Mouse (Mus musculus): ENCODE results near the gene Gm11733. TPM values are rescaled to one million over a fixed set of nuclear protein-coding genes. Genes with fewer than 3 reads are reported as not detected.

Gene Gm11733
- total and polyA plus RNA-seq, 3 experiments: 0.06 TPM; not detected in 2

- Histone ChIP-seq H3K4me1 (ENCODE audit: control insufficient read depth in 1 of 2, insufficient read depth in 2 of 2, low read length in 2 of 2) (no peaks in the 10 kb centered on the region), H3K9me3 (replicated peaks; ENCODE audit: insufficient read depth, low read length) (no peaks in the 10 kb centered on the region), H3K9ac (ENCODE audit: control insufficient read depth, low read depth, low read length, poor library complexity, severe bottlenecking) (no peak overlapping the region), H3K79me2 (ENCODE audit: control insufficient read depth, insufficient read depth, low read length, poor library complexity) (no peaks in the 10 kb centered on the region), H3K36me3 (ENCODE audit: control insufficient read depth in 1 of 2, insufficient read depth in 2 of 2, low read length in 2 of 2) (no peaks in the 10 kb centered on the region), H3K27me3 (ENCODE audit: control insufficient read depth in 1 of 2, insufficient read depth in 2 of 2, low read length in 2 of 2) (no peaks in the 10 kb centered on the region), H3K4me3 (ENCODE audit: control insufficient read depth in 1 of 2, insufficient read depth in 1 of 2, low read depth in 2 of 2, low read length in 2 of 2) (no peak overlapping the region), H3K27ac (ENCODE audit: control insufficient read depth, low read depth, low read length) (no peak overlapping the region)
- no peak for DNase-seq (ENCODE audit: low read depth, low spot score)
- no peak for TF ChIP-seq NRF1 (IDR thresholded peaks at IDR 0.05; ENCODE audit: insufficient read depth, low read depth, low read length, poor library complexity, severe bottlenecking)
- TF ChIP-seq POLR2AphosphoS5 (IDR thresholded peaks at IDR 0.05; ENCODE audit: borderline replicate concordance, low read depth, low read length): no peak
- TF ChIP-seq CTCF (IDR thresholded peaks at IDR 0.05 in 2 of 3, conservative IDR thresholded peaks at IDR 0.05 in 1 of 3; ENCODE audit: control insufficient read depth in 1 of 3, insufficient read depth in 1 of 3, low read depth in 2 of 3, low read length in 3 of 3, poor library complexity in 1 of 3, severe bottlenecking in 1 of 3): no peak
- TF ChIP-seq MYC (IDR thresholded peaks at IDR 0.05; ENCODE audit: low read depth, low read length): no peak
- TF ChIP-seq KAT2A (conservative IDR thresholded peaks at IDR 0.05; ENCODE audit: low read depth, low read length): no peak
- no peak for TF ChIP-seq RCOR1 (IDR thresholded peaks at IDR 0.05; ENCODE audit: low read depth, low read length)
- TF ChIP-seq ZKSCAN1 (IDR thresholded peaks at IDR 0.05; ENCODE audit: low read depth, low read length): no peak
- TF ChIP-seq GABPA (IDR thresholded peaks at IDR 0.05; ENCODE audit: low read depth, low read length): no peak
- no peak for TF ChIP-seq HCFC1 (IDR thresholded peaks at IDR 0.05; ENCODE audit: low read depth, low read length)
- TF ChIP-seq MXI1 (IDR thresholded peaks at IDR 0.05; ENCODE audit: low read depth, low read length): no peak
- no peak for TF ChIP-seq EP300 (IDR thresholded peaks at IDR 0.05; ENCODE audit: low read depth in 1 of 2, low read length in 2 of 2)
- no peak for TF ChIP-seq ZC3H11A (IDR thresholded peaks at IDR 0.05; ENCODE audit: low read depth, low read length)
- no peak for TF ChIP-seq ZMIZ1 (IDR thresholded peaks at IDR 0.05; ENCODE audit: low read depth, low read length)
- no peak for TF ChIP-seq BHLHE40 (IDR thresholded peaks at IDR 0.05; ENCODE audit: borderline replicate concordance, low read depth, low read length)
- TF ChIP-seq NELFE (IDR thresholded peaks at IDR 0.05; ENCODE audit: low read depth, low read length): no peak
- no peak for TF ChIP-seq UBTF (IDR thresholded peaks at IDR 0.05; ENCODE audit: borderline replicate concordance, insufficient read depth, low read depth, low read length)
- no peak for TF ChIP-seq ELF1 (IDR thresholded peaks at IDR 0.05; ENCODE audit: low read depth, low read length)
Measured at GRCm38 (mm10) chr11:117508972-117509371, 24.8 kb downstream of the Gm11733 start.

GRCm38 (mm10) chr11:117515718-117516421 is 31.7 kb downstream of the Gm11733 start:
- TF ChIP-seq EP300 (IDR thresholded peaks at IDR 0.05; ENCODE audit: low read depth in 1 of 2, low read length in 2 of 2) (no peak), CTCF (IDR thresholded peaks at IDR 0.05 in 2 of 3, conservative IDR thresholded peaks at IDR 0.05 in 1 of 3; ENCODE audit: control insufficient read depth in 1 of 3, insufficient read depth in 1 of 3, low read depth in 2 of 3, low read length in 3 of 3, poor library complexity in 1 of 3, severe bottlenecking in 1 of 3) (no peak), HCFC1 (IDR thresholded peaks at IDR 0.05; ENCODE audit: low read depth, low read length) (no peak), NELFE (IDR thresholded peaks at IDR 0.05; ENCODE audit: low read depth, low read length) (no peak), POLR2AphosphoS5 (IDR thresholded peaks at IDR 0.05; ENCODE audit: borderline replicate concordance, low read depth, low read length) (no peak), RAD21 (IDR thresholded peaks at IDR 0.05; ENCODE audit: low read depth, low read length) (no peak)
- no peak for DNase-seq (ENCODE audit: low read depth, low spot score)
- Histone ChIP-seq H3K79me2 (ENCODE audit: control insufficient read depth, insufficient read depth, low read length, poor library complexity) (no peaks in the 10 kb centered on the region), H3K27me3 (ENCODE audit: control insufficient read depth in 1 of 2, insufficient read depth in 2 of 2, low read length in 2 of 2) (no peaks in the 10 kb centered on the region), H3K27ac (ENCODE audit: control insufficient read depth, low read depth, low read length) (no peak overlapping the region), H3K4me3 (ENCODE audit: control insufficient read depth in 1 of 2, insufficient read depth in 1 of 2, low read depth in 2 of 2, low read length in 2 of 2) (no peak overlapping the region), H3K4me1 (ENCODE audit: control insufficient read depth in 1 of 2, insufficient read depth in 2 of 2, low read length in 2 of 2) (no peaks in the 10 kb centered on the region), H3K9ac (ENCODE audit: control insufficient read depth, low read depth, low read length, poor library complexity, severe bottlenecking) (no peak overlapping the region), H3K9me3 (replicated peaks; ENCODE audit: insufficient read depth, low read length) (no peaks in the 10 kb centered on the region), H3K36me3 (ENCODE audit: control insufficient read depth in 1 of 2, insufficient read depth in 2 of 2, low read length in 2 of 2) (no peaks in the 10 kb centered on the region)

Data from MEL (cell line).